Mouse (Mus musculus) intestine, embryonic 14.5 days (tissue): ENCODE results near the gene Ldb2. TPM values are rescaled to one million over a fixed set of nuclear protein-coding genes. Genes with fewer than 3 reads are reported as not detected.
A peak's percentile ranks its signal among the peaks of the same experiment; 100 is the strongest.

Experiments
- ATAC-seq: fragments of 200-750 bp; cut with Nextera tagmentation; replicated peaks from 2 replicates; pipeline ENCODE4 v1.8.0; 2017; ENCODE audit warnings: low read depth, moderate number of reproducible peaks, moderate TSS enrichment, moderate library complexity; ENCODE audit not compliant: low FRiP score, low TSS enrichment
- DNase-seq: peaks from one replicate; pipeline ENCODE4 v3.0.0-alpha.2; 2018; ENCODE audit warnings: low spot score
- H3K27ac ChIP-seq: fragments of 300-500 bp; sonication (generic); 2 replicates; pipeline ENCODE4 v1.5.1; 2014; ENCODE audit warnings: low read depth, mild to moderate bottlenecking, control low read depth
- H3K27me3 ChIP-seq: fragments of 300-500 bp; sonication (generic); replicated peaks from 2 replicates; pipeline ENCODE4 v1.6.1; 2014; ENCODE audit warnings: low read length, control low read depth; ENCODE audit not compliant: control insufficient read depth, insufficient read depth
- H3K36me3 ChIP-seq: fragments of 300-500 bp; sonication (generic); 2 replicates; pipeline ENCODE4 v1.6.1; 2014; ENCODE audit warnings: low read length, control low read depth; ENCODE audit not compliant: control insufficient read depth, insufficient read depth
- H3K4me1 ChIP-seq: fragments of 300-500 bp; sonication (generic); replicated peaks from 2 replicates; pipeline ENCODE4 v1.6.1; 2014; ENCODE audit warnings: low read length, control low read depth, mixed read lengths; ENCODE audit not compliant: control insufficient read depth, insufficient read depth
- H3K4me2 ChIP-seq: fragments of 300-500 bp; sonication (generic); 2 replicates; pipeline ENCODE4 v1.6.1; 2014; ENCODE audit warnings: low read length
- H3K4me3 ChIP-seq: fragments of 300-500 bp; sonication (generic); 2 replicates; pipeline ENCODE4 v1.5.1; 2014; ENCODE audit warnings: low read depth, low read length, control low read depth, mixed read lengths
- H3K9ac ChIP-seq: fragments of 300-500 bp; sonication (generic); 2 replicates; pipeline ENCODE4 v1.6.1; 2014; ENCODE audit warnings: mild to moderate bottlenecking, low read length
- H3K9me3 ChIP-seq: fragments of 300-500 bp; sonication (generic); 2 replicates; pipeline ENCODE4 v1.6.1; 2016; ENCODE audit warnings: low read length, control low read depth; ENCODE audit not compliant: control insufficient read depth
- WGBS: fragments of 180-500 bp; shearing (Covaris S2); extraction: QIAGEN DNeasy Blood & Tissue Kit; methylation state at CpG from one replicate; pipeline ENCODE4 v1.1.7; 2014; 5-methylcytosine and 5-hydroxymethylcytosine counted together
- polyA plus RNA-seq: library from polyadenylated mRNA; unstranded; fragments of >200 nt; fragmentation: Nextera tagmentation; extraction: Ambion mirVana; gene quantifications from 2 replicates; pipeline ENCODE4 v1.2.1, GENCODE M21; 2014

The Ldb2 gene
- polyA plus RNA-seq, 1 experiment from 2014 or later: 61.9 TPM

DNA sequence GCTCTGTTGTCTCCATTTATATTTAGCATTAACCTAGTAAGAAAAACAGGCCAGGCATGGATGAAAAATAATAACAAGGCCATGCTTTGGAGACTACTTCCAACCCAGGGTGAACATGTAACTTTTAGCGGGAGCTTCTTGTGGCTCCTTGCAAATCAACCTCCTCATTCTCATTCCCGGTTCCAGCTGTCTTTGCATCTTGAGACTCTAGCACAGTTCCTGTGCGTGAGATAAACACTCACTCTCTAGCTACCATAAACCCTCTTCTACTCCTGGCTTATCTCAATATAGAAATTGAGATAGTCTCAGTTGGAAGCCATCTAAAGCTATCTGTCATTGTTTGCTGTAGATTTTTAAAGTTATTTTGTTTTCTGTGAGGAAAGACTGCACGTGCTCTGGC lies 20.1 kb downstream of the Ldb2 start:
- Histone ChIP-seq H3K27me3 (no peaks in the 10 kb centered on the region), H3K4me3 (no peak overlapping the region), H3K27ac (no peak overlapping the region), H3K4me2 (no peak overlapping the region), H3K9me3 (no peaks in the 10 kb centered on the region), H3K36me3 (no peaks in the 10 kb centered on the region), H3K4me1 (no peaks in the 10 kb centered on the region), H3K9ac (no peak overlapping the region)
- WGBS: 69% methylated on average over 4 of the region's 4 CpGs
- no peak for DNase-seq
- ATAC-seq: no peak

DNA sequence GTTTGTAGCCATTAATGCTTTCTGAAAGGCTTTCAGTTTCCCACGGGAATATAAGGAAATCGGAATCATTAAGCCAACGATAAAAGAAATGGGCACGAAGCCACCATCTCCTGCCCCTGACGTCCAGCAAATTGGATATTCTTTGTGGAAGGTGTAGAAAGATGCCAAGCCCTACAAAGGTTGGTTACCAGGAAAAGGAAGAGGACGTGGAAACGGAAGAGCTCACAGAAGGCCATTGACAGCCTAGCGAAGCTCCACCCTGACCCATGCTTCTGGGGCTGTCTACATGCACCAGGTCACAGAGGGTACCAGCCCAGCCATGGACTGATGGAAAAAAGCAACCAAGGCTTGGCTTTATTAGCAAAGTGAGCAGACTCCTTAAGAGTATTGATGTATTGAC lies 31.0 kb downstream of the Ldb2 start:
- Histone ChIP-seq H3K27ac (no peak overlapping the region), H3K36me3 (no peaks in the 10 kb centered on the region), H3K27me3 (no peaks in the 10 kb centered on the region), H3K9ac (no peak overlapping the region), H3K4me2 (no peak overlapping the region), H3K9me3 (no peaks in the 10 kb centered on the region), H3K4me3 (no peak overlapping the region), H3K4me1 (no peaks in the 10 kb centered on the region)
- whole genome bisulfite sequencing: 88% methylated on average over 8 of the region's 8 CpGs
- ATAC-seq (no peak), DNase-seq (no peak)

DNA sequence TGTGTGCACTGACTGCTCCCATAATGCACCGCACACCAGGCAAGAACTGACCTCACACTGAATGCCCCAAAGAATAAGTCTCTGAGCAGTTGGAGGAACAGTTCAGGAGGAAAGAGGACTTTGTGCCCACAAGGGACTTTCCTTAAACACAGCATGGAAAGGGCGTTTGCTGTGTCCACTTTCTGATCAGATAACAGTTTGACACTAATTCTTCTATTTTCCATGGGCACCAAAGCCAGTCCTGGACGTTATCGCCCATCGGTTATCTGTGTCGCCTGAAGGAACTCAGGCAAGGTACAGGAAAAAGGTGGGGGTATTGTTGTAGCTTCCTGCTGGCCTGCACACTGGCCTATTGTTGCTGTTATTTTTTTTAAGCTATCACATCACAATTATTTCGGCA lies 34.6 kb downstream of the Ldb2 start:
- H3K9me3 ChIP-seq: no peaks in the 10 kb centered on the region
- WGBS: 81% methylated on average over 7 of the region's 7 CpGs
- DNase-seq (no peak), ATAC-seq (no peak)
- no peak overlapping the region for H3K4me3 ChIP-seq
- no peak overlapping the region for H3K4me2 ChIP-seq
- H3K36me3 ChIP-seq: no peaks in the 10 kb centered on the region
- H3K4me1 ChIP-seq: no peaks in the 10 kb centered on the region
- no peak overlapping the region for H3K9ac ChIP-seq
- no peaks in the 10 kb centered on the region for H3K27me3 ChIP-seq
- H3K27ac ChIP-seq: no peak overlapping the region

DNA sequence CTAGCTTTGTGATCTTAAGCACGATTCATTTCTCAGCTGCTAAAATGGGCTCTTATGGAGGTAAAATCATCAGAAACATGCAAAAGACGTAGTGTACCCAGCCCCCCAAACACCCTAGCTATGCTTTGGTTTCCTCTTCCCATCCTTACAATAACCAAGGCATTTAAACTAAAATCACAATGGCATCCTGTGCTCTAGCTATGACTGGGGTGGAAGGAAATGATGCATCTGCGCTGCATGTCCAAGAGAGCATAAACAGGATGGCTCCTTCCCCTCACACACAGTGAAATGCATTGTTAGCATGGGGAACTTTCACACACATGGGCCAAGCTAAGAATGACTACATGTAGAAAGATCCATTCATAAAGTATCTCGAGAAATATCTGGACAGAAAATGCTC lies 40.3 kb downstream of the Ldb2 start:
- Histone ChIP-seq H3K9me3 (no peaks in the 10 kb centered on the region), H3K4me1 (0 out of 2 replicates have a peak, but pooled peaks cover 3% of the 10 kb centered on the region), H3K4me3 (no peak overlapping the region), H3K27ac (peak overlapping the region; percentile 3; the same call in 1 of the 2 replicates), H3K27me3 (no peaks in the 10 kb centered on the region), H3K9ac (no peak overlapping the region), H3K36me3 (no peaks in the 10 kb centered on the region), H3K4me2 (no peak overlapping the region)
- DNase-seq (no peak), ATAC-seq (no peak)
- 54% methylated on average over 4 of the region's 4 CpGs for WGBS

DNA sequence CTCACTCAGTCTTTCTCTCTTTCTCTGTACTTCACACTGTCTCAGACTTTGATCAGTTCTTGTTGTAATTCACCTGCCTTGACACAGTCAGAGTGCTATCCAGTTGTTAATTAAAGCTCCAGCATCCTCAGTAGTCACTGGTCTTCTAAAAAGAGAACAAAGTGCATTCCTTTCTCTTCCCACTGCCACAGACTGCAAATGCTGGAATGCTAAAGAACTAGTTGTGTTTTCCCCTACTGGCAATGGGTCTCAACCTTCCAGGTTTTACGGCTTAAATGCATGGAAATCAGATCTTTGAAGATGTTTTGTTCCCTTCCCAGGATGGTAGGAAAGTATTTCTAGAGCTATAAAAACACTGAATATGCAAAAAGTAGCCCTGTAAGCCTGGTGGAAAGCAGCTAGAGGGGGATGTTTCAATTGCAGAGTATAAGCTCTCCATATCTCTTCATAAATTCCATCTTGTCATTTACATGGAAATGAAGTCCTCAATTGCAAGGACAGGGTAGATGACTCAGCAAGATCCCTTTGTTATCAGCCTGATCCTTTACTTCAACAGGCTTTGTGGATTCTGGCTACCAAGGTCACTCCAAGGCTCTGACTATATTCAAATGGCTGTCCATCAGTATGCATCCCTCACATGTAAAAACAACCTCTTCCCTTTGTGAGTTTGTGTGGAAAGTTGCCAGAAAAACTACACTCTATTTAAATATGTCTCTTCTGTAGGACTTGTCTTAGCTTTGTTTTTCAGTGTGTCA lies 45.1 kb downstream of the Ldb2 start:
- Histone ChIP-seq H3K9ac (no peak overlapping the region), H3K4me1 (0 out of 2 replicates have a peak, but pooled peaks cover 3% of the 10 kb centered on the region), H3K9me3 (no peaks in the 10 kb centered on the region), H3K4me2 (no peak overlapping the region), H3K27ac (no peak overlapping the region), H3K36me3 (no peaks in the 10 kb centered on the region), H3K4me3 (no peak overlapping the region), H3K27me3 (no peaks in the 10 kb centered on the region)
- DNase-seq (no peak), ATAC-seq (no peak)
- 71% methylated on average over 1 of the region's 1 CpGs for WGBS

DNA sequence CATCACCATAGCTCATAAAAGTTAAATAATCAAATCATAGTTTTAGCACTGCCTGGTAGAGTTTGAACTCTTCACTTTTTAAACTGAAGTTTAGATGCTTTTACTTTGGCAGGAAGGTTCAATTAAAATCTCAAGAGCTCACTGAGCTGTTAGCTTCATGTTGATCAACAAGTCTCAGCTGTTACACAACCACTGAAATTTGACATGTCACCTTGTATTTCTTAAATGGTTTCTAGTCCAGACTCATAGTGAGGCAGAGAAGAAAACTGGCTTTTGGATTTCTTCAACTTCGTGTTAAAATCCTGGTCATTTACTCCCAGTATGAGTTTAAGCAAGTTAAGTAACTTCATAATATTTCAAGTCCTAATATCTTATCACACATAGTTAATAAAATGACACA lies 53.8 kb downstream of the Ldb2 start:
- 90% methylated on average over 1 of the region's 1 CpGs for WGBS
- Histone ChIP-seq H3K9ac (no peak overlapping the region), H3K4me3 (no peak overlapping the region), H3K27me3 (no peaks in the 10 kb centered on the region), H3K4me2 (no peak overlapping the region), H3K27ac (no peak overlapping the region), H3K36me3 (no peaks in the 10 kb centered on the region), H3K9me3 (no peaks in the 10 kb centered on the region), H3K4me1 (no peaks in the 10 kb centered on the region)
- DNase-seq (no peak), ATAC-seq (no peak)

DNA sequence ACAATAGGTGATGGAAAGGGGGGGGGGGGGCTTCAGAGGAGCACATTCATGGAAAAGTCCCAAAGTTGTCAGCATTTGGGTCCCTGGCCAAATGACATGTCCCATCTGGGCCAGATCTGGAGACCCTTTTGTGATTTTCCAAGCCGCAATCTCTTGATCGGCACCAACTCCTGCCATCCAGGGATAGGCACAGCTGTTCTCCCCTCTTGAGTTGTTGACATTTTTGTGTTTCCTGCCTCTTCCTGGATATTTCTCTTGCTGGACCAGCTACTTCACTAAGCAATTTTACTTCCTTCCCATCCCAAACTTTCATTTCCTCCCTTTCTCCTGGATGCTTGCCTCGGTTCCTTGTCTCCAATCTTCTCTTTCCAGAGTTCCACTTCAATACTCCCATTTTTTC lies 63.1 kb downstream of the Ldb2 start:
- Histone ChIP-seq H3K4me3 (no peak overlapping the region), H3K4me1 (peaks cover 5% of the 10 kb centered on the region), H3K9ac (no peak overlapping the region), H3K27me3 (no peaks in the 10 kb centered on the region), H3K27ac (no peak overlapping the region), H3K36me3 (no peaks in the 10 kb centered on the region), H3K9me3 (no peaks in the 10 kb centered on the region), H3K4me2 (no peak overlapping the region)
- no peak for DNase-seq
- no peak for ATAC-seq
- WGBS: 69% methylated on average over 3 of the region's 3 CpGs

DNA sequence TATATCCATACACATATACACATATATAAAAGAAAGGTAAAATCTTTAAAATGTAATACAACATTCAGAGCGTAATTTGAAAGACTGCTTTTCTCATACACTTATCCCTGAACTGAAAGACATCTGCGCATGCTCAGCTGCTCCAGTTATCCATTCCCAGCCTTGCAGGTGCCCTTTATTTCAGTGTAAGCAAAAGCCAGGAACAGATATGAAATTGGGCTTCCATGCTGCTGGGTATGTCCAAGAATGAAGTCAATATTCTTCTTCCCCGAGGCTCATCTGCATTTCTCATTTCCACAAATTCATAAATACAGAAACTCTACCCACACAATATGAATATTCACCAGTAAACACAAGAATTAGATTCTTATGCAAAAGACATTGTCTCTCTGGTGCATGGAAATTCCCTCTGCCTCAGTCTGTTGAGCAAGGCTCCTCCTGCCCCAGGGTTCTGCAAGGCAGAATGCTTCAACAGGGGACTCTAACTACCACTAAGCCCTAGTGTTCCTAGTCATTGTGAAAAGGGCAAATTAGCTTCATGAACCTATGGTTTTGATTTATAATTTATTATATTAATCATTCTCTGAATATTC lies 65.3 kb downstream of the Ldb2 start:
- Histone ChIP-seq H3K36me3 (no peaks in the 10 kb centered on the region), H3K9me3 (no peaks in the 10 kb centered on the region), H3K4me1 (peaks cover 8% of the 10 kb centered on the region), H3K27ac (no peak overlapping the region), H3K4me3 (no peak overlapping the region), H3K9ac (no peak overlapping the region), H3K27me3 (no peaks in the 10 kb centered on the region), H3K4me2 (no peak overlapping the region)
- no peak for DNase-seq
- WGBS: 88% methylated on average over 3 of the region's 3 CpGs
- ATAC-seq: no peak
